Mouse (Mus musculus): ENCODE results near the gene Sirt7. TPM values are rescaled to one million over a fixed set of nuclear protein-coding genes. Genes with fewer than 3 reads are reported as not detected.
A peak's percentile ranks its signal among the peaks of the same experiment; 100 is the strongest.

Sirt7 gene
- polyA plus RNA-seq, 1 experiment from 2014 or later = 20.8 TPM

- no peaks in the 10 kb centered on the region for H3K27me3 ChIP-seq (ENCODE audit: control insufficient read depth, insufficient read depth, low read length)
- H3K4me1 ChIP-seq (ENCODE audit: control insufficient read depth, insufficient read depth, low read length) = peaks cover 14% of the 10 kb centered on the region
- no peak overlapping the region for H3K27ac ChIP-seq (replicated peaks; ENCODE audit: low read depth, low read length)
- H3K4me3 ChIP-seq (ENCODE audit: low read depth, low read length) = no peak overlapping the region
- no peak for DNase-seq (ENCODE audit: low spot score)
- H3K9ac ChIP-seq (replicated peaks; ENCODE audit: low read length) = no peak overlapping the region
- no peak overlapping the region for H3K4me2 ChIP-seq (ENCODE audit: low read depth, low read length)
- no peak for ATAC-seq (replicated peaks; ENCODE audit: insufficient number of reproducible peaks, low FRiP score, low TSS enrichment, low read depth)
- WGBS = 86% methylated on average over 10 of the region's 10 CpGs
- no peaks in the 10 kb centered on the region for H3K9me3 ChIP-seq (replicated peaks; ENCODE audit: control insufficient read depth, low read length)
- H3K36me3 ChIP-seq (replicated peaks; ENCODE audit: control insufficient read depth, insufficient read depth, low read depth, low read length) = peaks cover 14% of the 10 kb centered on the region
These were observed 46.9 kb downstream of the Sirt7 start for GRCm38 (mm10) chr11:120578024-120578693.

GRCm38 (mm10) chr11:120577211-120578023, 47.6 kb downstream of the Sirt7 start:
- ATAC-seq (replicated peaks; ENCODE audit: insufficient number of reproducible peaks, low FRiP score, low TSS enrichment, low read depth) (no peak), DNase-seq (ENCODE audit: low spot score) (no peak)
- Histone ChIP-seq H3K9me3 (replicated peaks; ENCODE audit: control insufficient read depth, low read length) (no peaks in the 10 kb centered on the region), H3K9ac (replicated peaks; ENCODE audit: low read length) (no peak overlapping the region), H3K27me3 (ENCODE audit: control insufficient read depth, insufficient read depth, low read length) (no peaks in the 10 kb centered on the region), H3K4me3 (ENCODE audit: low read depth, low read length) (no peak overlapping the region), H3K4me2 (ENCODE audit: low read depth, low read length) (no peak overlapping the region), H3K36me3 (replicated peaks; ENCODE audit: control insufficient read depth, insufficient read depth, low read depth, low read length) (peaks cover 14% of the 10 kb centered on the region), H3K27ac (replicated peaks; ENCODE audit: low read depth, low read length) (no peak overlapping the region), H3K4me1 (ENCODE audit: control insufficient read depth, insufficient read depth, low read length) (peaks cover 14% of the 10 kb centered on the region)
- 86% methylated on average over 7 of the region's 7 CpGs for WGBS

GRCm38 (mm10) chr11:120576365-120576981, 48.6 kb downstream of the Sirt7 start:
- Histone ChIP-seq H3K9me3 (replicated peaks; ENCODE audit: control insufficient read depth, low read length) (no peaks in the 10 kb centered on the region), H3K9ac (replicated peaks; ENCODE audit: low read length) (no peak overlapping the region), H3K4me2 (ENCODE audit: low read depth, low read length) (no peak overlapping the region), H3K36me3 (replicated peaks; ENCODE audit: control insufficient read depth, insufficient read depth, low read depth, low read length) (peaks cover 14% of the 10 kb centered on the region), H3K27me3 (ENCODE audit: control insufficient read depth, insufficient read depth, low read length) (no peaks in the 10 kb centered on the region), H3K27ac (replicated peaks; ENCODE audit: low read depth, low read length) (no peak overlapping the region), H3K4me1 (ENCODE audit: control insufficient read depth, insufficient read depth, low read length) (peaks cover 14% of the 10 kb centered on the region), H3K4me3 (ENCODE audit: low read depth, low read length) (no peak overlapping the region)
- no peak for ATAC-seq (replicated peaks; ENCODE audit: insufficient number of reproducible peaks, low FRiP score, low TSS enrichment, low read depth)
- no peak for DNase-seq (ENCODE audit: low spot score)
- WGBS = 82% methylated on average over 3 of the region's 3 CpGs

GRCm38 (mm10) chr11:120575940-120576339, 49.1 kb downstream of the Sirt7 start:
- peaks cover 17% of the 10 kb centered on the region for H3K4me1 ChIP-seq (ENCODE audit: control insufficient read depth, insufficient read depth, low read length)
- no peaks in the 10 kb centered on the region for H3K9me3 ChIP-seq (replicated peaks; ENCODE audit: control insufficient read depth, low read length)
- H3K9ac ChIP-seq (replicated peaks; ENCODE audit: low read length) = no peak overlapping the region
- no peak for DNase-seq (ENCODE audit: low spot score)
- H3K4me2 ChIP-seq (ENCODE audit: low read depth, low read length) = no peak overlapping the region
- peaks cover 18% of the 10 kb centered on the region for H3K36me3 ChIP-seq (replicated peaks; ENCODE audit: control insufficient read depth, insufficient read depth, low read depth, low read length)
- H3K27me3 ChIP-seq (ENCODE audit: control insufficient read depth, insufficient read depth, low read length) = no peaks in the 10 kb centered on the region
- H3K27ac ChIP-seq (replicated peaks; ENCODE audit: low read depth, low read length) = no peak overlapping the region
- no peak for ATAC-seq (replicated peaks; ENCODE audit: insufficient number of reproducible peaks, low FRiP score, low TSS enrichment, low read depth)
- H3K4me3 ChIP-seq (ENCODE audit: low read depth, low read length) = no peak overlapping the region

- Histone ChIP-seq H3K4me3 (ENCODE audit: low read depth, low read length) (no peak overlapping the region), H3K27me3 (ENCODE audit: control insufficient read depth, insufficient read depth, low read length) (no peaks in the 10 kb centered on the region), H3K4me1 (ENCODE audit: control insufficient read depth, insufficient read depth, low read length) (peaks cover 13% of the 10 kb centered on the region), H3K9me3 (replicated peaks; ENCODE audit: control insufficient read depth, low read length) (no peaks in the 10 kb centered on the region), H3K36me3 (replicated peaks; ENCODE audit: control insufficient read depth, insufficient read depth, low read depth, low read length) (peaks cover 25% of the 10 kb centered on the region), H3K9ac (replicated peaks; ENCODE audit: low read length) (peak overlapping the region; percentile 18; the same call in 1 of the 2 replicates), H3K27ac (replicated peaks; ENCODE audit: low read depth, low read length) (no peak overlapping the region), H3K4me2 (ENCODE audit: low read depth, low read length) (no peak overlapping the region)
- DNase-seq (ENCODE audit: low spot score) = no peak
- no peak for ATAC-seq (replicated peaks; ENCODE audit: insufficient number of reproducible peaks, low FRiP score, low TSS enrichment, low read depth)
- 80% methylated on average over 2 of the region's 2 CpGs for WGBS
These were observed 50.0 kb downstream of the Sirt7 start for GRCm38 (mm10) chr11:120575046-120575445.

- Histone ChIP-seq H3K27ac (replicated peaks; ENCODE audit: low read depth, low read length) (no peak overlapping the region), H3K4me3 (ENCODE audit: low read depth, low read length) (peak overlapping the region; percentile 78; the same call in 1 of the 2 replicates), H3K4me2 (ENCODE audit: low read depth, low read length) (peak overlapping the region; percentile 88), H3K36me3 (replicated peaks; ENCODE audit: control insufficient read depth, insufficient read depth, low read depth, low read length) (peaks cover 25% of the 10 kb centered on the region), H3K9ac (replicated peaks; ENCODE audit: low read length) (peak overlapping the region; percentile 39), H3K9me3 (replicated peaks; ENCODE audit: control insufficient read depth, low read length) (no peaks in the 10 kb centered on the region), H3K27me3 (ENCODE audit: control insufficient read depth, insufficient read depth, low read length) (no peaks in the 10 kb centered on the region), H3K4me1 (ENCODE audit: control insufficient read depth, insufficient read depth, low read length) (peaks cover 7% of the 10 kb centered on the region)
- ATAC-seq (replicated peaks; ENCODE audit: insufficient number of reproducible peaks, low FRiP score, low TSS enrichment, low read depth) = no peak
- DNase-seq (ENCODE audit: low spot score) = no peak
- WGBS = 41% methylated on average over 5 of the region's 5 CpGs
These were observed 50.8 kb downstream of the Sirt7 start for GRCm38 (mm10) chr11:120574278-120574600.

GRCm38 (mm10) chr11:120573585-120574277, 51.3 kb downstream of the Sirt7 start:
- peak overlapping the region; percentile 88 for H3K27ac ChIP-seq (replicated peaks; ENCODE audit: low read depth, low read length)
- peak overlapping the region; percentile 78 for H3K4me3 ChIP-seq (ENCODE audit: low read depth, low read length)
- ATAC-seq (replicated peaks; ENCODE audit: insufficient number of reproducible peaks, low FRiP score, low TSS enrichment, low read depth) (no peak), DNase-seq (ENCODE audit: low spot score) (peak; percentile 19)
- H3K4me2 ChIP-seq (ENCODE audit: low read depth, low read length) = peak overlapping the region; percentile 88
- H3K9ac ChIP-seq (replicated peaks; ENCODE audit: low read length) = peak overlapping the region; percentile 85
- no peaks in the 10 kb centered on the region for H3K9me3 ChIP-seq (replicated peaks; ENCODE audit: control insufficient read depth, low read length)
- H3K27me3 ChIP-seq (ENCODE audit: control insufficient read depth, insufficient read depth, low read length) = no peaks in the 10 kb centered on the region
- peaks cover 20% of the 10 kb centered on the region for H3K36me3 ChIP-seq (replicated peaks; ENCODE audit: control insufficient read depth, insufficient read depth, low read depth, low read length)
- H3K4me1 ChIP-seq (ENCODE audit: control insufficient read depth, insufficient read depth, low read length) = peaks cover 3% of the 10 kb centered on the region
- under 1% methylated on average over 23 of the region's 23 CpGs for WGBS

Data from embryonic facial prominence, embryonic 11.5 days (tissue).